Mouse (Mus musculus): Measurements from ENCODE around the gene F930015N05Rik. TPM values are rescaled to one million over a fixed set of nuclear protein-coding genes. Genes with fewer than 3 reads are reported as not detected.
A peak's percentile ranks its signal among the peaks of the same experiment; 100 is the strongest.

F930015N05Rik gene
- polyA plus RNA-seq, 1 experiment, result 0.32 TPM

GRCm38 (mm10) chr11:64438909-64439308 is 2.5 kb upstream of the F930015N05Rik start:
- WGBS, result 43% methylated on average over 3 of the region's 3 CpGs
- Histone ChIP-seq H3K4me3 (replicated peaks; ENCODE audit: extremely low read depth, low read depth, low read length) (no peak overlapping the region), H3K4me1 (ENCODE audit: control insufficient read depth, insufficient read depth, low read length) (peaks cover 5% of the 10 kb centered on the region)
- DNase-seq, result no peak
- TF ChIP-seq POLR2A (IDR thresholded peaks at IDR 0.05; ENCODE audit: borderline replicate concordance, extremely low read depth, low read depth, low read length) (no peak), CTCF (IDR thresholded peaks at IDR 0.05; ENCODE audit: insufficient read depth, low read length) (no peak)

GRCm38 (mm10) chr11:64437721-64438120 is 1.3 kb upstream of the F930015N05Rik start:
- no peak for DNase-seq
- Histone ChIP-seq H3K4me1 (ENCODE audit: control insufficient read depth, insufficient read depth, low read length) (peaks cover 5% of the 10 kb centered on the region), H3K4me3 (replicated peaks; ENCODE audit: extremely low read depth, low read depth, low read length) (no peak overlapping the region)
- WGBS, result 96% methylated on average over 3 of the region's 3 CpGs
- TF ChIP-seq CTCF (IDR thresholded peaks at IDR 0.05; ENCODE audit: insufficient read depth, low read length), result no peak
- TF ChIP-seq POLR2A (IDR thresholded peaks at IDR 0.05; ENCODE audit: borderline replicate concordance, extremely low read depth, low read depth, low read length), result no peak

- no peak overlapping the region for H3K4me3 ChIP-seq (replicated peaks; ENCODE audit: extremely low read depth, low read depth, low read length)
- TF ChIP-seq POLR2A (IDR thresholded peaks at IDR 0.05; ENCODE audit: borderline replicate concordance, extremely low read depth, low read depth, low read length) (no peak), CTCF (IDR thresholded peaks at IDR 0.05; ENCODE audit: insufficient read depth, low read length) (no peak)
- peaks cover 3% of the 10 kb centered on the region; the same call in 1 of the 2 replicates for H3K4me1 ChIP-seq (ENCODE audit: control insufficient read depth, insufficient read depth, low read length)
- WGBS, result 46% methylated on average over 5 of the region's 5 CpGs
- no peak for DNase-seq
Observed at GRCm38 (mm10) chr11:64436791-64437298, 392 bp upstream of the F930015N05Rik start.

- DNase-seq, result peak; percentile 35
- Histone ChIP-seq H3K4me3 (replicated peaks; ENCODE audit: extremely low read depth, low read depth, low read length) (peak overlapping the region; percentile 53), H3K4me1 (ENCODE audit: control insufficient read depth, insufficient read depth, low read length) (peaks cover 2% of the 10 kb centered on the region; the same call in 1 of the 2 replicates)
- under 1% methylated on average over 81 of the region's 81 CpGs for WGBS
- no peak for TF ChIP-seq POLR2A (IDR thresholded peaks at IDR 0.05; ENCODE audit: borderline replicate concordance, extremely low read depth, low read depth, low read length)
- TF ChIP-seq CTCF (IDR thresholded peaks at IDR 0.05; ENCODE audit: insufficient read depth, low read length), result no peak
Observed at GRCm38 (mm10) chr11:64435546-64436411, 674 bp downstream of the F930015N05Rik start.

GRCm38 (mm10) chr11:64434611-64435545 is 1.6 kb downstream of the F930015N05Rik start, which contains the start of gene Hs3st3a1:
TSS of gene Hs3st3a1 (plus strand) at chr11:64435332.
- peak; percentile 59 for DNase-seq
- peak within 1 kb of the TSS; percentile 53 for H3K4me3 ChIP-seq (replicated peaks; ENCODE audit: extremely low read depth, low read depth, low read length)
- TF ChIP-seq CTCF (IDR thresholded peaks at IDR 0.05; ENCODE audit: insufficient read depth, low read length) (no peak), POLR2A (IDR thresholded peaks at IDR 0.05; ENCODE audit: borderline replicate concordance, extremely low read depth, low read depth, low read length) (peak; percentile 45; the same call in 1 of the 2 replicates)
- under 1% methylated on average over 35 of the region's 36 CpGs for WGBS
- H3K4me1 ChIP-seq (ENCODE audit: control insufficient read depth, insufficient read depth, low read length), result peaks cover 2% of the 10 kb centered on the region; the same call in 1 of the 2 replicates

- Histone ChIP-seq H3K4me1 (ENCODE audit: control insufficient read depth, insufficient read depth, low read length) (no peaks in the 10 kb centered on the region), H3K4me3 (replicated peaks; ENCODE audit: extremely low read depth, low read depth, low read length) (no peak overlapping the region)
- DNase-seq, result no peak
- TF ChIP-seq CTCF (IDR thresholded peaks at IDR 0.05; ENCODE audit: insufficient read depth, low read length) (no peak), POLR2A (IDR thresholded peaks at IDR 0.05; ENCODE audit: borderline replicate concordance, extremely low read depth, low read depth, low read length) (no peak)
- WGBS, result 68% methylated on average over 1 of the region's 1 CpGs
Observed at GRCm38 (mm10) chr11:64418969-64419368, 17.5 kb downstream of the F930015N05Rik start.

- TF ChIP-seq CTCF (IDR thresholded peaks at IDR 0.05; ENCODE audit: insufficient read depth, low read length), result no peak
- no peak for TF ChIP-seq POLR2A (IDR thresholded peaks at IDR 0.05; ENCODE audit: borderline replicate concordance, extremely low read depth, low read depth, low read length)
- Histone ChIP-seq H3K4me3 (replicated peaks; ENCODE audit: extremely low read depth, low read depth, low read length) (no peak overlapping the region), H3K4me1 (ENCODE audit: control insufficient read depth, insufficient read depth, low read length) (no peaks in the 10 kb centered on the region)
- 69% methylated on average over 6 of the region's 6 CpGs for WGBS
- no peak for DNase-seq
Observed at GRCm38 (mm10) chr11:64400534-64401093, 35.8 kb downstream of the F930015N05Rik start.

GRCm38 (mm10) chr11:64397612-64398011 is 38.8 kb downstream of the F930015N05Rik start:
- WGBS, result 74% methylated on average over 3 of the region's 3 CpGs

More at GRCm38 (mm10) chr11:64397612-64398011, 38.8 kb downstream of the F930015N05Rik start:
- H3K4me3 ChIP-seq (replicated peaks; ENCODE audit: extremely low read depth, low read depth, low read length), result no peak overlapping the region
- no peak for DNase-seq
- no peak for TF ChIP-seq CTCF (IDR thresholded peaks at IDR 0.05; ENCODE audit: insufficient read depth, low read length)
- no peak for TF ChIP-seq POLR2A (IDR thresholded peaks at IDR 0.05; ENCODE audit: borderline replicate concordance, extremely low read depth, low read depth, low read length)
- H3K4me1 ChIP-seq (ENCODE audit: control insufficient read depth, insufficient read depth, low read length), result no peaks in the 10 kb centered on the region

Data from lung, adult 2 months (tissue).